Mouse (Mus musculus) right cerebral cortex, postnatal 4 days (tissue): ENCODE measurements around the gene Gabrb3.

Experiments
- DNase-seq: peaks from one replicate; pipeline ENCODE4 v3.0.0-alpha.2; 2022

Gabrb3 gene

DNA sequence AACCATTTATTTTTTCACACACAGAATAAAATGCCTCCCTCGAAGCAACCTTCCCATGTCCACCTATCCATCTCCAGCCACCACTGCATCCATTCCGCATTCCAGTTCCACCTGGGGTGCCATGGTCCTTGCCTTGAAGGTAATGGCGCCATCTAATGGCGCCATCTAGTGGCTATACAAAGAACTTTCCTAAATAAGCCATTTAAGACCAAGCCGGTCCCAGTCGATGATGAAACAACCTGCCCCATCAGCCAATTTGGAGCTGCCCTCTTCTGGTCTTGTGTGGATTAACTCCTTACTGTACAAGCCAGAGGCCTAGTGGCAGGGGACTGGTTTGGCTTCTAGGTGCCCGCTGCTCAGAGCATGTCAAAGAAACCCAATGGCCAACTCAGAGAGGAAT, 119.1 kb downstream of the Gabrb3 start:
- no peak for DNase-seq

DNA sequence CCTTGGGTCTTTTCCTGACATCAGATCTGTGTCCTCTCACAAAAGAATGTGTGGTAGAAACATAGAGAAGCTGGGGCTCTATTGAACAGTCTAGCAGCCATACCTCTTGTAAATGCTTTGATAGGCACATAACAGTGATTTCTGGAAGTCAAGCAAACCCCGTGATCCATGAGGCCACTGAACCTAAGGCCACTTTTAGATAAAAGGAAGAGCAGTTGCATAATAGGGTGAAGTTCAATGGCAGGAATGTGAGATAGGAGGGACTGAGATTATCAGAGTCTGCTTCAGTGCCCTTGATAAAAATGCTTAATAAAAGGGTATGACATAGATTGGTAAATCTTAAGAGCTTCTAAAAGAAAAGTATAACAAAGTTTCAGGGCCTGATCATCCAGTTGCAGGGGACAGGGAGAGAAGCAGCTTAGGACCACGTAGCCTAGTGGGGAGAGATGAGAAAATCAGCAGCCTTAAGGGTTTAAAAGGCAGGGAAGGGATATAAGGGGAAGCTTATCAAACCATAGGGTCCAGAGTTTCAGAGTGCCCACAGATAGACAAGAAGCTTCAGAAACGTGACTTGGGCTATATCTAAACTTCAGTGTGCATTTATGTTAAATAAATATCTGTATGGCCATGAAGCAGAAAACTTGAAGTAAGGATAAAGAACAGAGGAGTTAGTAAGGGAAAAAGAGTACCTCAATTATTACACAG, 141.4 kb downstream of the Gabrb3 start:
- no peak for DNase-seq

- DNase-seq = no peak
Measured at GRCm38 (mm10) chr7:57564403-57564802, 144.9 kb downstream of the Gabrb3 start.

DNA sequence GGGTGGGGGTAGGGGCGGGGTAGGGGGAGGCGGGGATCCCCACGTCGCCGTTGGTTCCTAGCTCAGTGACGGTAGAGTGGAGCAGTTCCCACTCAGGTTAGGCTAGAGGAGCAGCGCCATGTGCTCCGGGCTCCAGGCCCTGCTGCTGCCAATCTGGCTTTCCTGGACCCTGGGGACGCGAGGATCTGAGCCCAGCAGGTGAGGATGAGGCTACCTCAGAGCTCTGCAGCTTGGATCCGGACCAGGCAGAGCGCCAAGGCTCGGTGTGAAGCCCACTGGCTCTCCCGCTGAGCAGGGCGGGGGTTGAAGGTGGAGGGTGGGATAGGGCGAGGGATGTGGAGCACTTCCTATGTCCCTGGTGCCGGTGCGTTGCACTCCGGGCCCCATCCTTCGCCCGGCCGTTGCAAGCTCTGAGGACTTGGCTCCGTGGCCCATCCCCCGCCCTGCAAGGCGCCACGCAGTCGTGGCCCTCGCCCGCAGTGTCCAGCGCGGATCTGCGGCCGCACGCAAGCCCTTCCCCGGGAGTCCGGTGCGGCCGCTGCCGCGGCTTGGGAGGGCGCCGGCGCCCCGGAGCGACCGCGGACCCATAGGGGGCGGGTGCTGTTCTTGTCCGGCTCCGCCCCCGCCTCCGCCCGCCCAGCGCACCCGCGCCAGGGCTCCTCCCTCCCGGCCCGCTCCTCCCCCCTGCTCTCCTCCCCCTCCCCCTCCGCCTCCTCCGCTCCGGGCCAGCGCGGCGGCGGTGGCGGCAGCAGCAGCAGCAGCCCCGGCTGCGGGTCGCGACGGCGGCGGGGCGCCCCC, 171.2 kb downstream of the Gabrb3 start:
- peak; percentile 91 for DNase-seq

DNA sequence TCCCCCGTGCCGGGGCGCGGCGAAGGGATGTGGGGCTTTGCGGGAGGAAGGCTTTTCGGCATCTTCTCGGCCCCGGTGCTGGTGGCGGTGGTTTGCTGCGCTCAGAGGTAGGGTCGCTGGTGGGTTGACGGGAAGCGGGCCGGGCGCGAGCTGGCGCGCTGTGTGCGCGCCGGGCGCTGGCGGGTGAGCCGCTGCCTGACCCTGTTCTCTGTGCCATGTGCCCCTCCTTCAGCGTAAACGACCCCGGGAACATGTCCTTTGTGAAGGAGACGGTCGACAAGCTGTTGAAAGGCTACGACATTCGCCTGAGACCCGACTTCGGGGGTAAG, 171.7 kb downstream of the Gabrb3 start:
- no peak for DNase-seq

DNA sequence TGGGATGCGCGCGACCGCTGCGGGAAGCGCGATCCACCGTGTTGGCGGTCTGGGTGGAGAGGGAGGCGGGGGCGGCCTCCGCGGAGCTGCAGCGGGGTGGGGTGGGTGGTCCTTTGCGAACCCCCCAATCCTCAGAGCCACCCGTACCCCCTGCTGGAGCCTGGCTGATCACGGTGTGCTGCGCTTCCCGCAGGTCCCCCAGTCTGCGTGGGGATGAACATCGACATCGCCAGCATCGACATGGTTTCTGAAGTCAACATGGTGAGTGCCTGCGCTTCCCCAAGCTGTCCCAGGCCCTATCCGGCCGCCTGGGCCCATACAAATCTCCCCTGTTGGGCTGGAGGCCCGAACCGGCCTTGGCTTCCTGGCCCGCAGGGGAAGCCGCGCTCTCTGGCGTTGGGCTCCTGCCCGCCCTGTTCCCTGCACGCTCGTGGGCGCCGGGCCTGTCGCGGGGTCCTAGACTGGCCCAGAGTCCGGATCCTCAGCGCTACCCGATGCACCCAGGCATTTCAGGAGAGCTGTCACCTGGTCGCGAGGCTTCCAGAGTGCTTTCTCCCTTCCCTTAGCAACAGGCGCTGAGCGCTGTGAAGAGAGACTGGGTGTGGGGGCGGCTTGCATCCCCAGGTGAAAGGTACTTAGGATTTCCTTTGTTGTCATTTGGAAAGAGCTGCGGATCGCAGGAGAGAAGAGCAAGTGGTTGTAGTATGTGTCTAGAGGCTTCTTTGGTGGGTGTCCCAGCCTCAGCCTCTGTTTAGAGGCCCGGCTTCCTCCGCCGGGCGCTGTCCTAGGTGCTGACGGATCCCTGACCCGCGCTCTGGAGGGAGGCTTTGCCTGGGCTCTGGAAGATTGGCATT, 172.3 kb downstream of the Gabrb3 start:
- peak; percentile 60 for DNase-seq

DNA sequence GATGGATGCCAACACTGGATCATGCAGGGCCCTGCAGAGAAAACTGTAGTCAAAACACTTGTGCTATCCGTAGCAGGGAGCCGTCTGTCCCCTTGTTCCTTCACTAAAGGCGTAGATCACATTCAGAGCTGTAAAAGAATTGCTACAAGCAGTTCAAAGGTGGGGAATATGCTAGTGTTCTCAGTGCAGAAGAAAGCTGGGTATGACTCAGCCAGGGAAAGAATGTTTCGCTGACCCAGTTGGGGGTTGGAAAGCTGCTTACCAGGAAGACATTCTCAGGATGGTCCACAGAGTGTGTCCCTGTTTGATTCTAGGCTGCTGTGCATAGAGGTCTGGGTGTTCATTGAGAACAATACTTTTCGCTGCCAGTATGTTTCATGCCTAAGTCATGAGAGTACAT, 177.8 kb downstream of the Gabrb3 start:
- DNase-seq = no peak

DNA sequence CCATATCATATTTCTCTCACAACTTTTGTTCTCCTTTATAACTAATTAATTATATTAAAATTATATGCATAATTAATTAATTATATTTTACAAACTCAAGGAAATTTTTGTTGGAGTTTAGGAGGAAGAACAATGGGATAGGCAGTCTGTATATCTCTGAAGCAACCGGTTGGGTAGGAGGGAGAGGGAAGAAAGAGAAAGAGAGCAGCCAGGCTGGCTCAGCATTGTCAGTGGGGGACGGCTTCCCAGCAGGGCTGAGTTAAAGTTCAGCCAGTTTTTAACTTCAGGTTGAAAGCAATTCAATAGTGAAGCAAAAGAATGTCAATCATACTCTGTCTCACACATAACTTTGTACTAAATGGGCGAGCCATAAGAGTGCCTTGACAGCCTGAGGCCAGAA, 199.2 kb downstream of the Gabrb3 start:
- DNase-seq = no peak

- DNase-seq = no peak
Measured at GRCm38 (mm10) chr7:57620036-57620435, 200.5 kb downstream of the Gabrb3 start.

- no peak for DNase-seq
Measured at GRCm38 (mm10) chr7:57623718-57624117, 204.2 kb downstream of the Gabrb3 start.

DNA sequence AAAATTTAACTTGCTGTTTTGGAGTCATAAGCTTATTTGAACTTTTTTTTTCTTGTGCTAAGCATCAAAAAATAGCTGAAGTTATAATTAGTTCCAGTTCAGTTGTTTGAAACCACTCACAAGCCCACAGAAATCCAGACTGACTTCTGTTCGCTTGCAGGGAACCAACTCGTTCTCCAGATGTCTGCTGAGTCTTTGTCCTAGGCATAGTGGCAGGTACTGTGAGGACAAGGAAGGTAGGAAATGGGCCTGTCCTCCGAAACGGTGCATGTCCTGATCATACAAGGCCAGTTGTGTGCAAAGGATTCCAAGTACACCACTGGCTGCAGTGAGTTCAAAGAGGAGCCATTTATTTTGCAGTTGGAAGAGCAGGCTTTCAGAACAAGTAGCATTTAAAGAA, 215.5 kb downstream of the Gabrb3 start:
- no peak for DNase-seq

DNA sequence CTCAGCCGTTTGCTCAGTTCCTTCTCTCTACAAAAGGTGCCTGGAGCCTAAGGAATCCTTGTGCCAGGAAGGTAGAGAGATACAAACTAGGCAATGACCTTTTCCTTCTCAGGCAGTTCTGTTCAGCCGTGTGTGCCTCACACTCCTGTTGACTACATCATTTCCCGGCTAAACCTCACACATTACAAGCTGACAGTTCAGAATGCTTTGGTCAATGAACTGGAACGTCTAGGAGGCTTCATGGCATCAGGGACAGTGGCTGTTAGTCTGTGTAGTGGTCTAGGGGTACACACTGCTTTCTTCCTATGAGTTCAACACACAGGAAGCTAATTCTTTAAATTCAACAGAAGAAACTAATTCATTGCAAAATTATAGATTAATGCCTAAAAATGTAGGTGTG, 216.2 kb downstream of the Gabrb3 start:
- no peak for DNase-seq

- DNase-seq = no peak
Measured at GRCm38 (mm10) chr7:57640796-57641195, 221.3 kb downstream of the Gabrb3 start.

DNA sequence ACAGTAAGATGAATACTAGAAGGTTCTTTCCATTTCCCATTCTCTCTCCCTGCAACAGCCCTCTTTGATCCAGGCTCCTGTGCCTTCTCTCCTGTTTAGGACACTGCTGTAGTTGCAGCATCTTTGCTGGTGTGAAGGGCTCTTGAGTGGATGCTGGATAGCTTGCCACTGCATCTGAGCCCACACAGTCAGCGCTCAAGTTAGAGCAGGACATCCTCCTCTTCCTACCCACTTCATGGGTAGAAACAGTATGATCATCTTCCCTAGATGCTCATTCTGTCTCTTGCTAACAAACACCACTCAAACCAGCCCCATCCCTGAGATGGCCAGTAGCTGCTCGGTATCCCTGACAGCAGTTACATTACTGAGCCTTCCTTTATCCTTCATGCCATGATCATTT, 227.9 kb downstream of the Gabrb3 start:
- no peak for DNase-seq

DNA sequence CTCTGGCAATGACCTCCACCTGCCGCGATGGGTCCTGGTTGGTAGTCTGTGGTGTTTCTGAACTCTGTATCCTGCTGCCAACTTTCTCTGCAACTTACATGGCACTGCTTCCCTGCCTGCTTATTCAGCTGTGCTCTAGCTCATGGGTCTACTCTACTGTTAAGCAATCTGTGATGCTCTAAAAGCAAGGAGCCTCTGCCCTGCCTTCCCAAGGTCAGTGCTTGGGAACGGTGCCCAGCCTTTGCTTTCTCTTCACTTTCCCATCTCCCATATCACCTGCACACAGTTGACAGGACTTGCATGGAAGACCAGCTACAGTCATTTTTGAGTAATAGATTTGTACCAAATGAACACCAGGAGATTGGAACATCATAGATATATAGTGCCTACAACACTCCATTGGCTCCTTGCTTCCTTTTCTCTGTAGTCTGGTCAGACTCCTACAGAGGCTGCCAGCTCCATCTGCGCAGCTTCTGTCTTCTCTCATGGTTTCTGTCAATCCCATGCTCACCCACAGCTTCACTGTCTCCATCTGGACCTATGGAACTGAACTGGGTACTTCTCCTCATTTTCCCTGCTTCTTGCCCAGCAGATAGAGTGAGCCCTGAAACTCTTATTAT, 228.8 kb downstream of the Gabrb3 start:
- peak; percentile 11 for DNase-seq

- DNase-seq = no peak
Measured at GRCm38 (mm10) chr7:57677352-57677751, 257.9 kb downstream of the Gabrb3 start.

DNA sequence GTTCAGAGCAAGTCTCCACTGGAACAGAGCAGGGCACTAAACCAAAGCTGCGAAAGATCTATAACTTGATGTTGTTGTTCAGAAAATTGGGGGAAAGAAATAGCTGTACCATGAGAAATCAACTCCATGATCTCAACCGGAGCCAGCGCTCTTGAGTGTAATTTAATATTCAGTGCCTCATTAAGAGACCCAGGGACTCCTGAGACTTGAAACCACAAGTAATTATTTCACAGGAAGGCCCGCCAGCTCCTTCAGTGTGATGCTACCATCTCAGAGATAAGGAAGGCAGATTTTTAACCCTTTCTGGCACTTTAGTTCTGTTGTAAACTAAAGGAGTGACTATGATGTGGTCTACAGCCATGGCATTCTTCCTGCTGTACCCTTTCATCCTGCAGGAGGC, 270.3 kb downstream of the Gabrb3 start:
- no peak for DNase-seq

DNA sequence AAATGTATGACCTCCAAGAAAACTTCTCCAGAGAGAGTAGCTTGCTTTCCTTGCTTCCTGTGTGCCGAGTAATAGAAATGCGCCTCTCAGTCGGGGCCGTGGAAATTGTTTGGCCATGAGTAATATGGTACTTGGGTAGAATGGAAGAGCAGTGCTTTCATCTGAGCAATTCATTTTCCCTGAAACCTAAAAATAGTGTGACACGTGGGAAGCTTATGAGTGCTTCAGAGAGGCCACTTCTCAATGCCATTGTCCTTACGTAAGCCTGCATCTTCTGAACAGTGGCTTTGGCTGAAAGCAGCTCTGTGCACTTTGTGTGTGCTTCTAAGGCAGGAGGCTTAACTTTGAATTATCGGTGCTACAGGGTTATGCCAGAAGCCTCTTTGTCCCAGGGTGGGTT, 280.9 kb downstream of the Gabrb3 start:
- no peak for DNase-seq

DNA sequence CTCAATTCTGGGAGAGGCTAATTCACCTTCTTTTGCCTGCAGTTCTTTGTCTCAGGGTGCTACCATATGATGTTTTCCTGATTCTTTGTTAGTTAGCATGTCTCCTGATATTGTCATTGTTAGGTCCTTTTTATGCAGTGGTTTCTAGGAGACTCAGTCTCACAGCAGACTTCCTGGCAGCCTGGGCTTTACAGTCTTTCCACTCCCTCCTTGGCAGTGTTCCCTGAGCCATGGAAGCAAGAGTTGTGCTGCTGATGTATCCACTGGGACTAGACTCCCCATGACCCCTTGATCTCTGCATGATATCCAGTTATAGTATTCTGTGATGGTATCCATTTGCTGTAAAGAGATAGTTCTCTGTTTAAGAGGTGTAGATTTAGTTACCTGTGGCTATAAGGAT, 281.6 kb downstream of the Gabrb3 start:
- DNase-seq = no peak

DNA sequence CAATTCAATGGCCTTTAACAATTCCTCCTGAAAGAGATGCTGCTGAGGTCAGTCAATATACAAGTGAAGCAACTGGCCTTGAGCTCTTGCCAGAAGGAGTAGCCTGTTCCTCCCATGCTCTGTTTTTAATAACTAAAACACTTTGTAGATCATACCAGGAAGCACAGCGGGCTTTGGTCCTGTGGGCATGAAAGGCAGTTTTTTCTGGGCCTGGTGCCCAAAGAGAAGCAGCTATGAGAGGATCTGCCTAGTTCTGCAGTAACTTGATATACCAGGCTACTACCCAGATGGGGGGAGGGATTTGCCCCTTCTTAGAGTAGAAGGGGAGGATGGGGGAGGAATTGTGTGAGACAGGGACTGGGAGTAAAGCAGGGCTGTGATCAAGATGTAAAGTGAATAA, 284.1 kb downstream of the Gabrb3 start:
- peak; percentile 31 for DNase-seq

DNA sequence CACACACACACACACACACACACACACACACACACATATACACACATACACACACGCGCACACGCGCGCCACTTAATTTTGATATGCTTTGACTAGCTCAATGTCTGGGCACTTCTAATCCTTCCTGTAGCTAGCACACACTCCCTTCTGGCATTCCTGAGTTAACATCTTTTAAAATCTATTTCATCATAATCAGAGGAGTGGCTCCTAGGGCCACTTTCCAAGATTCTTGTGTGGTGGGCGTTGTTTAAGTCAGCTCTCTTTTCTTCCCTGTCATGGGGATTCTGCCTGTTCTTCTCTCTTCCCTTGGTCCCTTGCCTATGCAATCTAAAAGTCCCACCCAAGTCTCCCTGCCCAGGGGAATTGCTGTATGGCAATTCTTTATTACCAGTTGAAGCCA, 286.6 kb downstream of the Gabrb3 start:
- DNase-seq = no peak

DNA sequence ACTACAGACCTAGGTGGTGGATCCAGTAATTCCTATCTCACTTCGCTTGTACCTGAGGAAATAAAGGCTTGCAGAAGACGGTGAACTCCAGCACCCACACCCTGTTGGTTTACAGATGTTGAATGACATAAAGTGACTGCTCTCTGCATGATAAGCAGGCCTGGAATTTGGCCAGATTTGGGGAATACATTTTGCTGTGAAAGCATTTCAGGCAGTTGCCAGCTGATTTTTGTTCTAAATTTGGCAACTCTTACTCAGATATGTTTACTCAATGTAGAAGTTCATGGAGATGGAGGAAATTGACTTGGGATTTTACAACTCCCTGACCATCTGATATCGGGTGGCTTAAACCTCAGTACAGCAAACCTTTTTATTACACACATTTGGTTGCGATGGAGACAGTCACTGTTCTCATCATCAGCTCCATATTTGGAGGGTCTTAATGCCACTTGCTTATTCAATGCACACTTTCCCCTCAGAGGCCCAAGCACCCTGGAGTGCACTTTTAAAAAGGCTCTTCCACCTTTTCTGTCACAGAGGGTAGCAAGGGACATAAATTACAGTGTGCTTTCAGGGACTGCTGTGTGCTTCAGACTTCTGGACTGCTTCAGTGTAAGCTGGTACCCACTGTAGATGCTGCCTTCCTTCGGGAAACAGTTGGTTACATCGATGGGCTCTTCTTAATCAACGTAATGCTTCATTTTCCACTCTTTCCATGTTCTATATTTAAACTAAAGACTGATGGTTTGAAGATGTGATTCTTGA, 287.7 kb downstream of the Gabrb3 start:
- DNase-seq = peak; percentile 20

DNA sequence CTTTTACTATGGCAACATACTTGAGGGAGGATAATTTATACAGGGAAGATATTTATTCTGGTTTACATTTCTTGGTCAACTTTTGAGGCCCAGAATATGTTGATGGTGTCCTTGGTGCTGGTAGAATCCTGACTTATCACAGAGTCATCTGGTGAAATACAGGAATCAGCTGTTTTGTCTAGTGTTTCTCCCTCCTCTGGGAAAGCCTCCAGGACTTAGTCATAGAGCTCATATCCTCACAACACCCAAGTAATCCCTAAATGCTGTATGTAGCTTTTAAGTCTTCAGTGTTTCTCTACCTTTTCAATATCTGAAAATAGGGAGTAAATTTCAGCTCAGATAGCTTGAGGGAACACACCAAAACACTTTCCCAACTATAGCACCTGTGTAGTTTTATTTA, 292.2 kb downstream of the Gabrb3 start:
- DNase-seq = no peak
